Mouse (Mus musculus) T-helper 2 cell (primary cell): ENCODE measurements around the gene Gm9603.
"Not testable (repeated sequence)": the region's sequence is repeated elsewhere in the genome, so short reads cannot be mapped to it uniquely, and the experiment has no call there.

ENCODE experiments used
- in situ Hi-C: fragments of 300-600 bp; cut with MboI, MseI; formaldehyde crosslinking; loops from one replicate; pipeline ENCODE4 v1.15.1; 2025; ENCODE audit warnings: high pct_unique_total_duplicates

Gene Gm9603

GRCm38 (mm10) chr14:5687357-5687756, at the start of gene Gm9603:
Gene Gm9603, minus strand, starts transcription at chr14:5687457.
- in situ Hi-C loops: not testable (repeated sequence)

- in situ Hi-C loops: not testable (repeated sequence)
These were observed 54.3 kb downstream of the Gm9603 start, which contains the start of gene Gm8265 for GRCm38 (mm10) chr14:5632928-5633327. Gene Gm8265, minus strand, starts transcription at chr14:5633028.
